Mouse (Mus musculus): Measurements from ENCODE around the gene Nudt16.
A peak's percentile ranks its signal among the peaks of the same experiment; 100 is the strongest.
"Not testable (repeated sequence)": the region's sequence is repeated elsewhere in the genome, so short reads cannot be mapped to it uniquely, and the experiment has no call there.

Gene Nudt16

GRCm38 (mm10) chr9:105131253-105132001 is at the start of gene Nudt16:
Nudt16 (minus strand) TSS chr9:105131824.
- peak; percentile 63 for DNase-seq (ENCODE audit: extremely low spot score, low read depth, low spot score)

GRCm38 (mm10) chr9:105144992-105145391 is 13.4 kb upstream of the Nudt16 start, which contains the start of gene 1700080E11Rik:
1700080E11Rik (minus strand) TSS chr9:105145092.
- no peak for DNase-seq (ENCODE audit: extremely low spot score, low read depth, low spot score)

- DNase-seq (ENCODE audit: extremely low spot score, low read depth, low spot score) = no peak
Measured at GRCm38 (mm10) chr9:105139204-105139603, 7.6 kb upstream of the Nudt16 start.

GRCm38 (mm10) chr9:105136404-105136803 is 4.8 kb upstream of the Nudt16 start:
- no peak for DNase-seq (ENCODE audit: extremely low spot score, low read depth, low spot score)

- no peak for DNase-seq (ENCODE audit: extremely low spot score, low read depth, low spot score)
Measured at GRCm38 (mm10) chr9:105134536-105134935, 2.9 kb upstream of the Nudt16 start.

- DNase-seq (ENCODE audit: extremely low spot score, low read depth, low spot score) = no peak
Measured at GRCm38 (mm10) chr9:105132002-105132367, 361 bp upstream of the Nudt16 start.

- DNase-seq (ENCODE audit: extremely low spot score, low read depth, low spot score) = no peak
Measured at GRCm38 (mm10) chr9:105130331-105130730, 1.3 kb downstream of the Nudt16 start.

GRCm38 (mm10) chr9:105125206-105125605 is 6.4 kb downstream of the Nudt16 start:
- DNase-seq (ENCODE audit: extremely low spot score, low read depth, low spot score) = not testable (repeated sequence)

- no peak for DNase-seq (ENCODE audit: extremely low spot score, low read depth, low spot score)
Measured at GRCm38 (mm10) chr9:105103893-105104292, 27.7 kb downstream of the Nudt16 start.

GRCm38 (mm10) chr9:105101911-105102310 is 29.7 kb downstream of the Nudt16 start:
- DNase-seq (ENCODE audit: extremely low spot score, low read depth, low spot score) = no peak

- DNase-seq (ENCODE audit: extremely low spot score, low read depth, low spot score) = no peak
Measured at GRCm38 (mm10) chr9:105100807-105101570, 30.6 kb downstream of the Nudt16 start.

GRCm38 (mm10) chr9:105080246-105080645 is 51.4 kb downstream of the Nudt16 start:
- DNase-seq (ENCODE audit: extremely low spot score, low read depth, low spot score) = no peak

Data from hindlimb bud, embryonic 11.5 days (tissue).